Comparison of ENCODE assay signal across 19 mouse cellular contexts in genomic region chr4:93886631-93887030, GRCm38 (mm10).
DNase-seq lines count a peak whose midpoint lies in the region; ATAC-seq and TF ChIP-seq lines count a peak whose summit lies in the region.
"Had no signal": no experiment of that assay in that cellular context is flagged by ENCODE, and none has a peak within 500 bp of the region (broad histone marks: within the 10 kb centered on the region; RNA-seq: fewer than 3 reads in every experiment).

No protein-coding gene starts in this region.

- H3K27me3 ChIP-seq in forebrain, embryonic 12.5 days: no peaks in the 10 kb centered on the region
- H3K27me3 ChIP-seq: embryonic facial prominence, embryonic 15.5 days; forebrain, embryonic 15.5 days; heart, embryonic 15.5 days; hindbrain, embryonic 12.5 days; intestine, embryonic 15.5 days; limb, embryonic 15.5 days had no signal

- 96% methylated on average over 11 of the region's 11 CpGs for WGBS in forebrain, embryonic 12.5 days

- TF ChIP-seq CTCF in embryonic fibroblast, embryonic 13.5 days (IDR thresholded peaks at IDR 0.05; ENCODE audit: borderline replicate concordance, insufficient read depth, low read length): no peak

- no peak overlapping the region for H3K4me2 ChIP-seq in forebrain, embryonic 12.5 days
- H3K4me2 ChIP-seq: embryonic facial prominence, embryonic 15.5 days; forebrain, embryonic 15.5 days; heart, embryonic 15.5 days; hindbrain, embryonic 12.5 days; intestine, embryonic 15.5 days; limb, embryonic 15.5 days; lung, embryonic 14.5 days had no signal

- TF ChIP-seq POLR2A in embryonic fibroblast, embryonic 13.5 days (IDR thresholded peaks at IDR 0.05; ENCODE audit: low read depth, low read length): no peak

- DNase-seq in gastrocnemius, adult 18-20 months (ENCODE audit: low spot score): peak; percentile 4
- DNase-seq in gastrocnemius, postnatal 4 days (ENCODE audit: low spot score in 2 of 2): no peak
- peak; percentile 51 to 62 for DNase-seq in left cerebral cortex, adult 18-20 months (ENCODE audit: low spot score in 2 of 2)
- DNase-seq in right cerebral cortex, postnatal 25 days: peak; percentile 31
- DNase-seq in thymus, postnatal 10 days (ENCODE audit: low spot score in 2 of 2): no peak
- DNase-seq in testis, postnatal 10 days (ENCODE audit: low spot score): no peak
- DNase-seq: adrenal gland, postnatal 36 days; kidney, postnatal 25 days; lung, embryonic 14.5 days; retina, postnatal 1 day; thymus, postnatal 25 days had no signal

- H3K27ac ChIP-seq in embryonic fibroblast, embryonic 13.5 days (ENCODE audit: insufficient read depth, low read length): 0 out of 2 replicates have a peak overlapping the region, but pooled peaks have one; percentile 16
- no peak overlapping the region for H3K27ac ChIP-seq in forebrain, embryonic 12.5 days
- H3K27ac ChIP-seq: embryonic facial prominence, embryonic 15.5 days; forebrain, embryonic 15.5 days; heart, embryonic 15.5 days; hindbrain, embryonic 12.5 days; intestine, embryonic 15.5 days; limb, embryonic 15.5 days had no signal

- no peak overlapping the region for H3K4me3 ChIP-seq in embryonic fibroblast, embryonic 13.5 days (ENCODE audit: insufficient read depth, low read length)
- H3K4me3 ChIP-seq in forebrain, embryonic 12.5 days (replicated peaks): no peak overlapping the region
- H3K4me3 ChIP-seq: embryonic facial prominence, embryonic 15.5 days; forebrain, embryonic 15.5 days; heart, embryonic 15.5 days; hindbrain, embryonic 12.5 days; intestine, embryonic 15.5 days; limb, embryonic 15.5 days had no signal

- ATAC-seq in forebrain, embryonic 12.5 days (ENCODE audit: low FRiP score): no peak
- ATAC-seq: forebrain, embryonic 15.5 days; intestine, embryonic 15.5 days had no signal

- H3K9ac ChIP-seq in forebrain, embryonic 12.5 days: no peak overlapping the region
- H3K9ac ChIP-seq: embryonic facial prominence, embryonic 15.5 days; forebrain, embryonic 15.5 days; heart, embryonic 15.5 days; hindbrain, embryonic 12.5 days; intestine, embryonic 15.5 days; limb, embryonic 15.5 days; lung, embryonic 14.5 days had no signal

- no peaks in the 10 kb centered on the region for H3K9me3 ChIP-seq in forebrain, embryonic 12.5 days
- H3K9me3 ChIP-seq: embryonic facial prominence, embryonic 15.5 days; forebrain, embryonic 15.5 days; heart, embryonic 15.5 days; hindbrain, embryonic 12.5 days; intestine, embryonic 15.5 days; limb, embryonic 15.5 days had no signal

- H3K4me1 ChIP-seq in embryonic fibroblast, embryonic 13.5 days (ENCODE audit: control insufficient read depth, insufficient read depth, low read length): no peaks in the 10 kb centered on the region; the same call in 1 of the 2 replicates
- no peaks in the 10 kb centered on the region for H3K4me1 ChIP-seq in forebrain, embryonic 12.5 days
- H3K4me1 ChIP-seq: embryonic facial prominence, embryonic 15.5 days; forebrain, embryonic 15.5 days; heart, embryonic 15.5 days; hindbrain, embryonic 12.5 days; intestine, embryonic 15.5 days; limb, embryonic 15.5 days had no signal

- H3K36me3 ChIP-seq in forebrain, embryonic 12.5 days (replicated peaks): no peaks in the 10 kb centered on the region
- H3K36me3 ChIP-seq: embryonic facial prominence, embryonic 15.5 days; forebrain, embryonic 15.5 days; heart, embryonic 15.5 days; hindbrain, embryonic 12.5 days; intestine, embryonic 15.5 days; limb, embryonic 15.5 days had no signal

Comparison
In these comparisons a context has a peak if more than half of its experiments do, and no peak if none do; other contexts are left out.
1. DNase-seq: peak in gastrocnemius, adult 18-20 months (single experiment), left cerebral cortex, adult 18-20 months (2 of 2) and right cerebral cortex, postnatal 25 days (single experiment); none in gastrocnemius, postnatal 4 days (0 of 2), thymus, postnatal 10 days (0 of 2) and testis, postnatal 10 days (single experiment).